Mouse (Mus musculus) urinary bladder, postnatal 10 days (tissue): ENCODE measurements around the gene Plin4.

ENCODE experiments used
- DNase-seq: peaks from one replicate; pipeline ENCODE4 v3.0.0; 2022; ENCODE audit warnings: low spot score

Plin4 gene

DNA sequence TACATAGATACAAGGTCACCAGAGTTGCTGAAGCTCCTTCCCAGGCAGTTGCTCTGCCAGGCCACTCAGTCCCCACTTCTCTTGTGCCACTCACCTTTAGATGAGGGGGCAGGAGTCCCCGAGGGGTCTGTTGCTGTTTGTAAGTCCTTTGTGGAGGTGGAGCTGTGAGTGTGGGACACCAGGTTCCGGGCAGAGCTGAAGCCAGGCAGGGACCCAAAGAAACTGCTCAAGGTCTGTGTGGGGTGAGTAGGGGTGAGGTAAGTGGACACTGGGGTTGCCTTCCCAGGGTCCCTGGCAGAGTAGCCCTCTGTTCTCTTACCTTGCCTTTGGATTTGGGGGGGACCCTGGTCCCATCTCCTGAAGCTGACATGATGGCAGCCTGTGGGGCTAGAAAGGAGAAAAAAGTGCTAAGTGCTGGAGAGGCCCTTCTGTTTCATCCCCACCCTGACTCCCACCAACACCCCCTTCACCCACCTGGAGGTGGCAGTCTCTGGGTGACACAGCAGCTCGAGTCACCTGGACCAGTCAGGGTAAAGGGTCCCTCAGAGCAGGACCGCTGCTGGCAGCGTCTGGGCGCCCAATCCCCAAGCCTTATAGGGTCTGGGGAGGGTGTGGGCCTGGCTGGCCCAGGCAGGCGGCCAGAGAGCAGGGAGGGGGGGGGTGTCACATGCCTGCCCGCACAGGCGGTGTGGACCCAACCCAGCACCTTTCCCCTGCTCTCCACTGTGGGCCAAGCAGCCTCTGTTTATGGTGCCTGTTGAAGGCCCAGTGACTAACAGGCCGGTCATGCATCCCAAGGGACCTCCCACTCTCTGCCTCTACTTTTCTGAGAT lies at the start of gene Plin4:
Gene Plin4, minus strand, starts transcription at position 585 of the 833 bp plus-strand sequence.
- DNase-seq, result no peak

DNA sequence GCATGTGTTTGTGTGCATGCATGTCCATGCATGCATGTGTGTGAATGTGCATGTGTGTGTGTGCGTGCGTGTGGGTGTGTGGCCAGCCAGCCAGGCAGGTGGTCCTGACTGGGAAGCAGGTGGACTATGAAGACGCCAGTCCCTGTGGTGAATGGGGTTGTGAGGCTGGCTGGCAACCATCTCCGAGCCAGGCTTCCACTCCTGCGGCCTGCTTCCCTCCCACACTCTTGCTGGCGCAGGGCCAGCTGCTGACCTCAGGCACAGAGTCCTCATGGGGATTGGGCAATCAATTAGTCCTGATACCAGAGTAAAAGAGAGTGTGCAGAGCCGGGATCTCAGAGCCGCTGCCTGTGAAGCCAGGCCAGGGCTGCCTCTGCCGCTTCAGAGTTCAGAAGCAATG lies 44.0 kb upstream of the Plin4 start:
- DNase-seq, result no peak

DNA sequence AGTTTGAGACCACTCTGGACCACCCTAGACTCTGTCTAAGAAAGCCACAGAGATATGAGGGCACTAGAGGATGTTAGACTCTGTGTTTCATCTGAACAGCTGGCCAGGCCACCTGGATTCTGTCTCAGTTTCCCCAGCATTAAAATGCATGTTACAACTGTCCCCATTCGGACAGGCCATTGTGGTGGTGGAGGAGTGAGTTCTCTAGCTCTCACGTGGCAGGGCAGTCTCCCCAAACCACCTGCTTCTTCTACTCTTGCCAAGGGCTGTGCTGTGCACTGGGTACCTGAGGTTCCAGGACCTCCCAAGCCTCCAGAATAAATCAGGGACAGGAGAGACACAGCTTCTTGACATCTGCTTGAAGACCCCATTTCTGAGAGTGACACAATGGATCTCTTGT lies 40.3 kb upstream of the Plin4 start:
- no peak for DNase-seq

GRCm38 (mm10) chr17:56148790-56149618 lies 39.4 kb upstream of the Plin4 start:
- DNase-seq, result no peak

DNA sequence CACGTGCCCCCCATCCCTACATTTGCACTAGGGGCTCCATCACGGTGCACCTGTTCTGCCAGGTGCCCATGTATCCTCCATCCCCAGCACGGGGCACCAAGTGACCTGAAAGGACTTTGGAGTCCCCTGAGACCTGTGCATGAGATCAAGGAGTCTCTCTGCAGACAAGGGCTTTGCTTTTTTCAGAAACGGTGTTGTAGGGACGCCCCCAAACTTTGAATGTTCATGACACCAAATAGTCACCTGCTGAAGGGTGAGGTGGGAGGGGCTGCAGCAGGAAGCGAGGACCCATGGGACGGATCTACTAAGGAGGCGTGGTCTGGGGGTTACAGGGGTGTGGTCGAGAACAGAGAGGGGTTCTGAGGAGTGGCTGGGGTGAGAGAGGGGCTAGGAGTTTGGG lies 38.7 kb upstream of the Plin4 start:
- DNase-seq, result no peak

GRCm38 (mm10) chr17:56147420-56147819 lies 37.8 kb upstream of the Plin4 start:
- no peak for DNase-seq

- no peak for DNase-seq
Measured at GRCm38 (mm10) chr17:56146131-56146530, 36.5 kb upstream of the Plin4 start.

- DNase-seq, result no peak
Measured at GRCm38 (mm10) chr17:56144546-56144945, 34.9 kb upstream of the Plin4 start.

- no peak for DNase-seq
Measured at GRCm38 (mm10) chr17:56141702-56142605, 32.4 kb upstream of the Plin4 start.

- DNase-seq, result no peak
Measured at GRCm38 (mm10) chr17:56139858-56140595, 30.4 kb upstream of the Plin4 start, which contains the start of gene Sema6b. TSS of gene Sema6b (minus strand) at chr17:56140343.

- no peak for DNase-seq
Measured at GRCm38 (mm10) chr17:56139355-56139754, 29.8 kb upstream of the Plin4 start.

- DNase-seq, result no peak
Measured at GRCm38 (mm10) chr17:56137839-56138613, 28.4 kb upstream of the Plin4 start.

DNA sequence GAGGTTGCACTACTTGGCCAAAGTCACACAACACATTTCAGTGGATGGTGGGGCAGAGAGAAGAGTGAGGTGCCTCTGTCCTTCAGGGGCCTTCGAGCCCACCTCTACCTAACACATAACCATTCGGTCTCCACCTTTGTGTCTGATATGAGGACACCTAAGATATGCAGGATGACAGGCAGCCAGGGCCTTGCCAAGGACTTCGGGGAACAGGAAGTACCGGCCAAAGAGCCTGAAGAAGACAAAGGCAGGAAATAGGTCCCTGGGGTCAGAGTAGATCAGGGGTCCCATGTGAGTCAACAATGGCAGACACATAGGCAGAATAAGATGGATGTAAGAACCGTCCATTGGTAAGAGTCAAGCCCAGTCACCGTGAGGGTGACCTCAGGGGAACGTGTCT lies 27.0 kb upstream of the Plin4 start:
- DNase-seq, result no peak

- DNase-seq, result no peak
Measured at GRCm38 (mm10) chr17:56134463-56134971, 24.9 kb upstream of the Plin4 start.

- DNase-seq, result no peak
Measured at GRCm38 (mm10) chr17:56133457-56134363, 24.1 kb upstream of the Plin4 start.

DNA sequence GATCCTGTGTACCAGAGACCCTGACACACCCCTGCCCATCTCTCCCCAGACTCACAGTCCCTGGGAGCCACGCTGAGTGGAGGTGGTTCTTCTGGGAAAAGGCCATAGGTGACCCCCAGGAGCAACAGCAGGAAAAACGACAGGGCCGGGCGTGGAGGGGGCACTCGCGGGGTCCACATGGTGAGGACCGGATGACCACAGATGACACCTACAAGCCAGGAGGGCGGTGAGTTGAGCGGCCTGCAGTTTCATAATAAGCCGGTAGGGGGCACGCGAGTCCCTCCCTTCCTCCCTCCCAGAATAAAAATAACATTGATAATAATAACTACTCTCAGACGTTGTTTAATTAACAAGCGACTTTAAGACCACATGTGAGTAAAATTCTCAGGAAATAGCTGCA lies 23.1 kb upstream of the Plin4 start:
- DNase-seq, result no peak

GRCm38 (mm10) chr17:56131814-56132213 lies 22.2 kb upstream of the Plin4 start:
- no peak for DNase-seq

- no peak for DNase-seq
Measured at GRCm38 (mm10) chr17:56131136-56131535, 21.5 kb upstream of the Plin4 start.

- DNase-seq, result no peak
Measured at GRCm38 (mm10) chr17:56128246-56128645, 18.6 kb upstream of the Plin4 start.
